10 mouse cellular contexts compared by ENCODE assay signal in genomic region chr16:21644574-21644973, GRCm38 (mm10). TPM values are rescaled to one million over a fixed set of nuclear protein-coding genes. Genes with fewer than 3 reads are reported as not detected.
DNase-seq lines count a peak whose midpoint lies in the region; ATAC-seq and TF ChIP-seq lines count a peak whose summit lies in the region.
"Had no signal": no experiment of that assay in that cellular context is flagged by ENCODE, and none has a peak within 500 bp of the region (broad histone marks: within the 10 kb centered on the region; RNA-seq: fewer than 3 reads in every experiment).

No protein-coding gene starts in this region.

- H3K36me3 ChIP-seq in heart, embryonic 14.5 days (ENCODE audit: control insufficient read depth, insufficient read depth, low read length): peaks cover 8% of the 10 kb centered on the region
- H3K36me3 ChIP-seq in hindbrain, embryonic 12.5 days: 0 out of 2 replicates have a peak, but pooled peaks cover 7% of the 10 kb centered on the region
- no peaks in the 10 kb centered on the region for H3K36me3 ChIP-seq in liver, postnatal 0 days (replicated peaks; ENCODE audit: insufficient read depth, low read length)

- H3K4me3 ChIP-seq in heart, embryonic 14.5 days (ENCODE audit: control insufficient read depth in 1 of 2, insufficient read depth in 1 of 2, low read depth in 1 of 2, low read length in 2 of 2): no peak overlapping the region
- H3K4me3 ChIP-seq in cortical plate, adult 2 months (ENCODE audit: insufficient read depth, low read length): no peak overlapping the region
- H3K4me3 ChIP-seq in hindbrain, embryonic 12.5 days: no peak overlapping the region
- H3K4me3 ChIP-seq in liver, postnatal 0 days (ENCODE audit: low read depth, low read length): no peak overlapping the region
- H3K4me3 ChIP-seq: myocyte had no signal

- H3K27ac ChIP-seq in heart, embryonic 14.5 days (replicated peaks in 1 of 2; ENCODE audit: control insufficient read depth in 1 of 2, insufficient read depth in 1 of 2, low read depth in 2 of 2, low read length in 2 of 2): peak overlapping the region in 1 of 2 experiments; percentile 49; a peak in 1 of 4 replicates
- peak overlapping the region; percentile 15; the same call in 1 of the 2 replicates for H3K27ac ChIP-seq in cortical plate, adult 2 months (ENCODE audit: insufficient read depth, low read length)
- H3K27ac ChIP-seq in hindbrain, embryonic 12.5 days: peak overlapping the region; percentile 65
- H3K27ac ChIP-seq in liver, postnatal 0 days (ENCODE audit: low read depth): peak overlapping the region; percentile 61

- no peak for TF ChIP-seq CTCF in cortical plate, adult 2 months (IDR thresholded peaks at IDR 0.05; ENCODE audit: extremely low read depth, insufficient read depth, low read length)
- no peak for TF ChIP-seq CTCF in liver, postnatal 0 days (IDR thresholded peaks at IDR 0.05; ENCODE audit: low read depth)

- peak overlapping the region; percentile 54 for H3K9ac ChIP-seq in heart, embryonic 14.5 days (ENCODE audit: low read length)
- no peak overlapping the region for H3K9ac ChIP-seq in hindbrain, embryonic 12.5 days
- H3K9ac ChIP-seq in liver, postnatal 0 days (replicated peaks): no peak overlapping the region

- no peak for TF ChIP-seq POLR2A in cortical plate, adult 2 months (IDR thresholded peaks at IDR 0.05; ENCODE audit: extremely low read depth, insufficient read depth, low read length)

- DNase-seq in heart, adult 8-10 months (ENCODE audit: low spot score): no peak
- DNase-seq in liver, postnatal 0 days: no peak
- DNase-seq in cerebellum, adult 18-20 months: no peak
- DNase-seq in thymus, postnatal 14 days: no peak
- no peak for DNase-seq in gastrocnemius, postnatal 10 days
- DNase-seq: cerebellum, postnatal 14 days had no signal

- peak overlapping the region; percentile 37; the same call in 1 of the 2 replicates for H3K4me2 ChIP-seq in heart, embryonic 14.5 days (ENCODE audit: low read length)
- H3K4me2 ChIP-seq in hindbrain, embryonic 12.5 days (replicated peaks): no peak overlapping the region
- peak overlapping the region; percentile 61 for H3K4me2 ChIP-seq in liver, postnatal 0 days (ENCODE audit: low read depth, low read length)

- WGBS in heart, embryonic 14.5 days: 81% methylated on average over 3 of the region's 3 CpGs
- 65% methylated on average over 3 of the region's 3 CpGs for WGBS in hindbrain, embryonic 12.5 days
- 66% methylated on average over 3 of the region's 3 CpGs for WGBS in liver, postnatal 0 days (ENCODE audit: insufficient replicate concordance)

- H3K9me3 ChIP-seq in heart, embryonic 14.5 days (ENCODE audit: control insufficient read depth, low read length): no peaks in the 10 kb centered on the region
- no peaks in the 10 kb centered on the region for H3K9me3 ChIP-seq in hindbrain, embryonic 12.5 days (replicated peaks)
- no peaks in the 10 kb centered on the region for H3K9me3 ChIP-seq in liver, postnatal 0 days (ENCODE audit: low read length)

- H3K27me3 ChIP-seq in heart, embryonic 14.5 days (ENCODE audit: control insufficient read depth, insufficient read depth, low read length): no peaks in the 10 kb centered on the region
- no peaks in the 10 kb centered on the region for H3K27me3 ChIP-seq in hindbrain, embryonic 12.5 days
- no peaks in the 10 kb centered on the region for H3K27me3 ChIP-seq in liver, postnatal 0 days (ENCODE audit: insufficient read depth, low read length)

- no peak for ATAC-seq in heart, embryonic 14.5 days (ENCODE audit: insufficient number of reproducible peaks, insufficient read depth, low FRiP score, low read depth)
- ATAC-seq in hindbrain, embryonic 12.5 days (ENCODE audit: low FRiP score): no peak
- peak; percentile 24; the same call in 1 of the 2 replicates for ATAC-seq in liver, postnatal 0 days

- no peak for TF ChIP-seq EP300 in liver, postnatal 0 days (IDR thresholded peaks at IDR 0.05; ENCODE audit: low read depth)

- H3K4me1 ChIP-seq in heart, embryonic 14.5 days (ENCODE audit: control insufficient read depth in 2 of 2, insufficient read depth in 2 of 2, low read length in 2 of 2): peaks cover 30 to 52% of the 10 kb centered on the region in 2 experiments
- H3K4me1 ChIP-seq in cortical plate, adult 2 months (ENCODE audit: control insufficient read depth, insufficient read depth, low read length): peaks cover 2% of the 10 kb centered on the region; the same call in 1 of the 2 replicates
- peaks cover 18% of the 10 kb centered on the region for H3K4me1 ChIP-seq in hindbrain, embryonic 12.5 days
- H3K4me1 ChIP-seq in liver, postnatal 0 days (ENCODE audit: insufficient read depth): peaks cover 39% of the 10 kb centered on the region

RNA-seq across cellular contexts. Expression of gene 2510009E07Rik, which starts 49.9 kb away (rescaled TPM):
- polyA plus RNA-seq in heart, embryonic 14.5 days (2014; fragmentation: Nextera tagmentation; extraction: Ambion mirVana): 22.9 and 23.2 TPM in 2 replicates
- total RNA-seq in heart, adult 8-10 months (2022): 10 to 100 TPM; 19.6 to 28.6 (median 24.4) TPM
- polyA plus RNA-seq in cortical plate, adult 2 months (2012; rRNA removed): 30.5 and 31.1 TPM in 2 replicates
- polyA plus RNA-seq in hindbrain, embryonic 12.5 days (2016; fragmentation: Nextera tagmentation; extraction: Ambion mirVana): 54.6 and 56.0 TPM in 2 replicates
- polyA plus RNA-seq in liver, postnatal 0 days (2015; fragmentation: Nextera tagmentation; extraction: Ambion mirVana): 3.5 and 3.7 TPM in 2 replicates
- 10 to 100 TPM; 27.5 to 34.9 TPM for total RNA-seq in gastrocnemius, postnatal 10 days (2021)
